Mouse (Mus musculus) hindbrain, postnatal 0 days (tissue): ENCODE measurements at regions not wholly inside any gene's neighbourhood (a gene's known extent, or its start where the extent isn't known, plus 50 kb on each side); places are given as distances from the start of the nearest gene placed in this dataset.

Experiments
- ATAC-seq: fragments of 200-750 bp; cut with Nextera tagmentation; 2 replicates; pipeline ENCODE4 v1.8.0; 2017; ENCODE audit warnings: mild to moderate bottlenecking, moderate TSS enrichment, moderate library complexity
- DNase-seq: peaks from one replicate; pipeline ENCODE4 v3.0.0-alpha.2; 2015; ENCODE audit warnings: low spot score
- H3K27ac ChIP-seq: fragments of 300-500 bp; sonication (generic); 2 replicates; pipeline ENCODE4 v1.5.1; 2014; ENCODE audit warnings: mild to moderate bottlenecking
- H3K27me3 ChIP-seq: fragments of 300-500 bp; sonication (generic); 2 replicates; pipeline ENCODE4 v1.6.1; 2014; ENCODE audit warnings: low read length, mixed read lengths; ENCODE audit not compliant: insufficient read depth
- H3K36me3 ChIP-seq: fragments of 300-500 bp; sonication (generic); 2 replicates; pipeline ENCODE4 v1.6.1; 2014; ENCODE audit warnings: low read length, mixed read lengths; ENCODE audit not compliant: insufficient read depth
- H3K4me1 ChIP-seq: fragments of 300-500 bp; sonication (generic); 2 replicates; pipeline ENCODE4 v1.6.1; 2014; ENCODE audit warnings: antibody characterized with exemption, low read length, mixed read lengths; ENCODE audit not compliant: insufficient read depth
- H3K4me2 ChIP-seq: fragments of 300-500 bp; sonication (generic); 2 replicates; pipeline ENCODE4 v1.6.1; 2014; ENCODE audit warnings: low read depth, mild to moderate bottlenecking, low read length, moderate library complexity, mixed read lengths
- H3K4me3 ChIP-seq: fragments of 300-500 bp; sonication (generic); 2 replicates; pipeline ENCODE4 v1.5.1; 2014; ENCODE audit warnings: low read length
- H3K9ac ChIP-seq: fragments of 300-500 bp; sonication (generic); replicated peaks from 2 replicates; pipeline ENCODE4 v1.6.1; 2014; ENCODE audit warnings: mild to moderate bottlenecking, low read length, moderate library complexity, mixed read lengths
- H3K9me3 ChIP-seq: fragments of 300-500 bp; sonication (generic); 2 replicates; pipeline ENCODE4 v1.6.1; 2016; ENCODE audit warnings: low read length, mixed read lengths
- CTCF ChIP-seq: IDR thresholded peaks from 2 replicates; pipeline ENCODE4 v1.5.1; 2016; ENCODE audit warnings: antibody characterized with exemption, control low read depth, low read depth
- WGBS: fragments of 180-500 bp; shearing (Covaris S2); extraction: QIAGEN DNeasy Blood & Tissue Kit; methylation state at CpG from one replicate; pipeline ENCODE4 v1.1.7; 2014; 5-methylcytosine and 5-hydroxymethylcytosine counted together

DNA sequence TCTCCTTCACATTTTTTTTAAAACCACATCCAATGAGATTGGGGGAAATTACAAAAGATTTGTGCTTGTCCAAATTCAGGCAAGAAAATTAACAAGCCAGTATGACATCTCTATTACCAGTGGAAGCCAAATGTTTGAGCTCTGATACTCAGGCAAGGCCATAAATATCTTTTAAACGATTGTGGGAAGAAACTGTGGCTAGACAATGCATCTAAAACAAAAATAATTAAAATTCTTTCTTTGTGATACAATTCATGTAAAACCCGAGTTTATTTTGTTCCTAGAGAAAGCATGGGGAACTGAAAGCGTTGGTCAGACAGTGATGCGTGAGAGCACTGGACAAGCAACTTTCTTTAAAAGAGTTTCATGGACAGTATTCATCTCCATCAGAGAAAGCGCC lies 223.2 kb upstream of the Nr2f2 start:
- no peak overlapping the region for H3K27ac ChIP-seq
- H3K4me3 ChIP-seq: no peak overlapping the region
- ATAC-seq: no peak
- H3K9ac ChIP-seq: no peak overlapping the region
- DNase-seq: no peak
- H3K36me3 ChIP-seq: no peaks in the 10 kb centered on the region
- no peak for TF ChIP-seq CTCF
- no peaks in the 10 kb centered on the region for H3K9me3 ChIP-seq
- H3K4me1 ChIP-seq: no peaks in the 10 kb centered on the region
- WGBS: 66% methylated on average over 5 of the region's 5 CpGs
- H3K4me2 ChIP-seq: no peak overlapping the region
- H3K27me3 ChIP-seq: no peaks in the 10 kb centered on the region

DNA sequence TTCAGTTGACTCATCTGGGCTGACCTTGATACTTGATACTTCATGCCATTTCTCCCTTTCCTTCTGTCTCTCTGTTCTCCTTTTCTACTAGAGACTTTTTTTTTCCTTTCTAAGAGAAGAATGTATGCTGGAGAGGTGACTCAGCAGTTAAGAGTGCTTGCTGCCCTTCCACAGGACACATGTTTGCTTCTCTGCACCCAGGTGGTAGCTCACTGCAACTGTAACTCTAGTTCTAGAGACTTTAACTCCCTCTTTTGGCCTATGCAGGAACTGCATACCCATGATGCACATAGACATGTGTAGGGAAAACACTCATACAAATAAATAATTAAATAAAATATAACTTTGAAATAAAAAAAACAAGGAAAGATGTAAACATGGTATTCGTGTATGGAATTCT lies 221.5 kb upstream of the Nr2f2 start:
- DNase-seq (no peak), ATAC-seq (no peak)
- Histone ChIP-seq H3K27me3 (no peaks in the 10 kb centered on the region), H3K9ac (no peak overlapping the region), H3K4me1 (no peaks in the 10 kb centered on the region), H3K4me3 (no peak overlapping the region), H3K36me3 (no peaks in the 10 kb centered on the region), H3K27ac (no peak overlapping the region), H3K9me3 (no peaks in the 10 kb centered on the region), H3K4me2 (no peak overlapping the region)
- no peak for TF ChIP-seq CTCF
- WGBS: 96% methylated on average over 1 of the region's 1 CpGs

DNA sequence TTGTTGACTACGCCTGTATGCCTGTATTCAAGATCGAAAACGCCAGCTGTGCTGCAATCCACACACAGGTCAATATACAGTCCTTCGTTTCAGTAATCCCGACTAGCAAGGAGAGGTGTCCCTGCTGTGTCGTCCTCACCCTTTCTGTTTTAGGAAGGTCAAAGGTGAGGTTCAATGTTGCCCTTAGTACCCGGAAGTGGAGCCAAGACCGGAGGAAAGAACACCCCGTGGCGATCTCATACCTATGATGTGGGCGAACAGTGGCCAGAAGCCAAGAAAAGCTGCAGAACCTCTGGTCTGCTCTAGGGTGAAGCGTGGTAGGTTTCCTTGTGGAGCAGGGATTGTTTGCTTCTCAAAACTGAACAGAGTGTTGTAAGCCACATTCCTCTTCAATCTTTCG lies 217.9 kb upstream of the Nr2f2 start:
- Histone ChIP-seq H3K4me1 (no peaks in the 10 kb centered on the region), H3K4me3 (no peak overlapping the region), H3K27ac (no peak overlapping the region), H3K9me3 (no peaks in the 10 kb centered on the region), H3K27me3 (peaks cover 3% of the 10 kb centered on the region; the same call in 1 of the 2 replicates), H3K36me3 (no peaks in the 10 kb centered on the region), H3K4me2 (no peak overlapping the region), H3K9ac (no peak overlapping the region)
- WGBS: 74% methylated on average over 13 of the region's 13 CpGs
- TF ChIP-seq CTCF: no peak
- no peak for DNase-seq
- no peak for ATAC-seq

DNA sequence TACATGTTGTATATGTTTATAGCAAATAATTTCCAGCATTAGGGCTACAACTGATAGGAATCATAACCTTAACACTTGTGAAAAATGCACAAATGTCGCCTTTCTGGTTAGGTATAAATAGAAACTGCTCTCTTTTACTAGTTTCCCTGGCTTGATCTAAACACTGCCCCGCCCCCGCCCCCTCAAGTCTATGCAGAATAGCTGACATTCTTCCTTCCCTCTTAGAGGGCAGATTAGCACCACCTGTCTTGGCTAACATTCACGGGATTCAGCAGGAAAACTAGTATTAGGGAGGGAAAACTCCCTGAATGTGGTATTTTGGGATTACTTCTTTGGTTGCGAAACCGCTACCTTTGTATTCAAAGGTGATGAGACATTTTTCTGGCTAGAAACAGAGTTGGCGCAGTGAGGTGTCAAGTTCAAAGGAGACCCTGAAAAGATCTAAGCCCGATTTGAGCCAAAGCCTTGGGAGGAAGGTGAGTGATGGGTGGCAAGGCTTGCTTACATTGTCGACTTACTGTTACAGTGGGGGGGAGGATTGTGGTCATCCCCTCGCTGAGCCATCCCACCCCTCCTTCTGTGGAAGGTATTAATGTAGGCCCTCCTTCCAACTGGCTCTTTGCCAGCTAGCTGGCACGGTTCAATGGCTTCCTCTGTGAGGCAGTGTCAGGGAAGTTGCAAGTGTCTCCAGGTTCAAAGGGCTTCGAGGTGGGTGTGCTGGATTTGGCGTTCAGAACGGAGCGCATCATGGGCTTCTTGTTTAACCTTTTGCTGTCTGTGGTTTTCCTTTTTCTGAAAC lies 209.8 kb upstream of the Nr2f2 start:
- H3K9me3 ChIP-seq: no peaks in the 10 kb centered on the region
- H3K27ac ChIP-seq: no peak overlapping the region
- TF ChIP-seq CTCF: no peak
- no peak overlapping the region for H3K4me3 ChIP-seq
- H3K4me2 ChIP-seq: no peak overlapping the region
- H3K27me3 ChIP-seq: peaks cover 4% of the 10 kb centered on the region; the same call in 1 of the 2 replicates
- ATAC-seq (no peak), DNase-seq (peak; percentile 53)
- 36% methylated on average over 15 of the region's 15 CpGs for WGBS
- no peaks in the 10 kb centered on the region for H3K4me1 ChIP-seq
- no peaks in the 10 kb centered on the region for H3K36me3 ChIP-seq
- H3K9ac ChIP-seq: no peak overlapping the region

DNA sequence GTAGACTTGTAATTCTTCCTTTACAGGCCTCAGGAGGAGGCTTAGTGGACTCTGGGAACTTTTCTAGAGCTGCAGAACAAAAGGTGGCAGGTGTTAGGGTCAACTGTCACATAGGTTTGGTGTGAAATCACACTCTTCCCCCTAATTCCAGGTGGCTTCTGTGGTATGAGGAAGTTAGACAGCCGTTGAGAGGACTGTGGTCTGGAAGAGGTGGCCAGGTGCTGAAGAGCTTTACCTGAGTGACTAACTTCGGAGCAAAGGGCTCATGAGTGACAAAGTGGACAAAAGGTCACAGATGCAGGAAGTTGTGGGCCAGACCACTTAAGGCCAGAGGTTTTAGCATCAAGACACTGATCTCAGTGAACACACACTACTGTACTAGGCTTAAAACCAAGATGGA lies 209.1 kb upstream of the Nr2f2 start:
- Histone ChIP-seq H3K9me3 (no peaks in the 10 kb centered on the region), H3K4me3 (no peak overlapping the region), H3K27me3 (peaks cover 4% of the 10 kb centered on the region; the same call in 1 of the 2 replicates), H3K27ac (no peak overlapping the region), H3K4me1 (no peaks in the 10 kb centered on the region), H3K4me2 (no peak overlapping the region), H3K9ac (no peak overlapping the region), H3K36me3 (no peaks in the 10 kb centered on the region)
- 79% methylated on average over 2 of the region's 2 CpGs for WGBS
- no peak for ATAC-seq
- no peak for DNase-seq
- TF ChIP-seq CTCF: no peak

DNA sequence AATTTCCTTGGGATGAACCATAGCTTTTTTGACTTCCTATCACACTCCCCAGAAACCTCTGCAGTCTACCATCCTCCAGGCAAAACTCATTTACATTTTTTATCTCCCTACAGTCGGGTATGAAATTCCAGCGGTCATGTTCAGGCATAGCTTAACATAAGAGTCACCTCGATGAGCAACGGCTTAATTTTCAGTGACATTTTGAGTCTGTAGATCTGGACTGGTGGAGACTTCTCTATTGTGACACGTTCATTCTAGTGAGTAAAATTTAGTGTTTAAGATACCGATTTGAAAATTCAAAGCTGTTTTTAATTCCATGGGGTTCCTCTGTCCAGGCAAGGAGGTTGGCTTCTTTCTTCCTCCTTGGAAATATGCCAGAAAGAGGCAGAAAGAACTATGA lies 207.7 kb upstream of the Nr2f2 start:
- Histone ChIP-seq H3K4me3 (no peak overlapping the region), H3K4me1 (no peaks in the 10 kb centered on the region), H3K27me3 (no peaks in the 10 kb centered on the region), H3K9me3 (no peaks in the 10 kb centered on the region), H3K4me2 (no peak overlapping the region), H3K36me3 (no peaks in the 10 kb centered on the region), H3K9ac (no peak overlapping the region), H3K27ac (no peak overlapping the region)
- ATAC-seq (no peak), DNase-seq (no peak)
- TF ChIP-seq CTCF: no peak
- 78% methylated on average over 6 of the region's 6 CpGs for WGBS

DNA sequence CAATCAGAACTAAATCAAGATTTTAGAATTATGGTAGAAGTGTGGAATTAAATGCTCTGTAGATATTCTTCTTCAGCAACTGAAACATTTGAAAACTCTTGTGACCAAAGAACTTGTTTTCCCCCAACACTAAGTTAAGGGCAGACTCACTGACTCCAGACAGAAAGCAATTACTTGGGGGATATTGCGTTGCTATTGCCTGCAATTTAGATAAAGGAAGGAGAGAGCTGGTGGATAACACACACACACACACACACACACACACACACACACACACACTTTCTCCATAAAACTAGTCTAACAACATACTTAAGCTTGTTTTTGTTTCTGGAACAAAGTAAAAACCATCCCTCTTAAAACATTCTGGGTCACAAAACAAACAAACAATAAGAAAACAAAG lies 198.5 kb upstream of the Nr2f2 start:
- no peak for TF ChIP-seq CTCF
- Histone ChIP-seq H3K36me3 (no peaks in the 10 kb centered on the region), H3K27ac (no peak overlapping the region), H3K27me3 (no peaks in the 10 kb centered on the region), H3K4me1 (no peaks in the 10 kb centered on the region), H3K4me2 (no peak overlapping the region), H3K9ac (no peak overlapping the region), H3K4me3 (no peak overlapping the region), H3K9me3 (no peaks in the 10 kb centered on the region)
- DNase-seq (no peak), ATAC-seq (no peak)
- 77% methylated on average over 1 of the region's 1 CpGs for WGBS
